In the genomic region with DNA sequence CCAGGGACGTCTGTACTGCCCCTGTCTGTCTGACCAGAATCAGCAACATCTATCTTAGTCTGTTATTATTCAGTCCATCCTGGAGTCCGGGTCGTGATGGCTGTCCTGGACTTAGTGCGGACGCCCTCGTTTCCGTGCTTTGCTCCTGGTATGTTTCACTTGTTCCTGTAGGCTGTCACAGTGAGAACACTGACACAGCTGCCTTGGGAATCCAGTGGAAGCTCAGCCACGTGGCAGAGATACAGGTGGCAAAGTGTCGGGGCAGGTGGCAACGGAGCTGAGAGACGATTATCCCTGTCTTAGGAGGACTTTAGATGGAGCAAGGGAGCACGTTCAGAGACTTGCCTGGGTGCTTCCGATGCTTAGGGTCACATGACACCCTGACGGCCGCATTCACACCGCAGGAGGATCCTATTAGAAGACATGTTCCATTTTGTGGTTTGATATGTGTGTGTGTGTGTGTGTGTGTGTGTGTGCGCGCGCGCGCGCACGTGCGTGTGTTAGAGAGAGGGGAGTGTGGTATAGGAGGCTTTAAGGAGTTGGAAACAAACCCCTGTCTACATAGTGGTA, we compare ENCODE assay signal across 8 mouse cellular contexts. TPM values are rescaled to one million over a fixed set of nuclear protein-coding genes. Genes with fewer than 3 reads are reported as not detected.
DNase-seq lines count a peak whose midpoint lies in the region; ATAC-seq and TF ChIP-seq lines count a peak whose summit lies in the region.

No protein-coding gene starts in this region.

- TF ChIP-seq CTCF in cerebellum, adult 2 months (IDR thresholded peaks at IDR 0.05; ENCODE audit: borderline replicate concordance, insufficient read depth, low read depth, low read length) = no peak

- H3K36me3 ChIP-seq in neural tube, embryonic 11.5 days (ENCODE audit: control insufficient read depth, insufficient read depth, low read length) = no peaks in the 10 kb centered on the region
- no peaks in the 10 kb centered on the region for H3K36me3 ChIP-seq in embryonic facial prominence, embryonic 13.5 days
- H3K36me3 ChIP-seq in limb, embryonic 12.5 days = no peaks in the 10 kb centered on the region
- no peaks in the 10 kb centered on the region for H3K36me3 ChIP-seq in neural tube, embryonic 14.5 days (ENCODE audit: control insufficient read depth, insufficient read depth, low read length)

- 54% methylated on average over 24 of the region's 24 CpGs for WGBS in neural tube, embryonic 11.5 days
- WGBS in embryonic facial prominence, embryonic 13.5 days = 48% methylated on average over 24 of the region's 24 CpGs
- 49% methylated on average over 24 of the region's 24 CpGs for WGBS in limb, embryonic 12.5 days
- 48% methylated on average over 24 of the region's 24 CpGs for WGBS in neural tube, embryonic 14.5 days
- WGBS in cerebellum, adult 2 months = 59% methylated on average over 24 of the region's 24 CpGs

- ATAC-seq in neural tube, embryonic 11.5 days (ENCODE audit: insufficient read depth, low FRiP score, low TSS enrichment) = 0 out of 2 replicates have a peak, but pooled peaks have one; percentile 6
- ATAC-seq in embryonic facial prominence, embryonic 13.5 days (ENCODE audit: insufficient number of reproducible peaks, insufficient read depth, low FRiP score, low TSS enrichment, low read depth) = no peak
- no peak for ATAC-seq in limb, embryonic 12.5 days (ENCODE audit: insufficient number of reproducible peaks, insufficient read depth, low FRiP score, low TSS enrichment, low read depth)
- no peak; the same call in 1 of the 2 replicates for ATAC-seq in neural tube, embryonic 14.5 days (ENCODE audit: low read depth)

- no peak for TF ChIP-seq POLR2A in cerebellum, adult 2 months (IDR thresholded peaks at IDR 0.05; ENCODE audit: borderline replicate concordance, insufficient read depth, low read length)

- no peaks in the 10 kb centered on the region for H3K27me3 ChIP-seq in neural tube, embryonic 11.5 days (ENCODE audit: control insufficient read depth, insufficient read depth, low read length)
- peaks cover 5% of the 10 kb centered on the region for H3K27me3 ChIP-seq in embryonic facial prominence, embryonic 13.5 days
- peaks cover 30% of the 10 kb centered on the region for H3K27me3 ChIP-seq in limb, embryonic 12.5 days
- H3K27me3 ChIP-seq in neural tube, embryonic 14.5 days (ENCODE audit: control insufficient read depth, insufficient read depth, low read length) = no peaks in the 10 kb centered on the region
- H3K27me3 ChIP-seq in cerebellum, adult 2 months (ENCODE audit: control insufficient read depth, insufficient read depth, low read length) = no peaks in the 10 kb centered on the region

- DNase-seq in neural tube, embryonic 11.5 days (ENCODE audit: low spot score) = no peak
- DNase-seq in neural tube, embryonic 10.5 days (ENCODE audit: extremely low spot score, low spot score) = no peak
- DNase-seq in cerebellum, adult 2 months = no peak
- DNase-seq in adrenal gland, adult 2 months = no peak
- no peak for DNase-seq in kidney, postnatal 4 days

- 0 out of 2 replicates have a peak, but pooled peaks cover 3% of the 10 kb centered on the region for H3K4me1 ChIP-seq in neural tube, embryonic 11.5 days (ENCODE audit: control insufficient read depth, insufficient read depth, low read length)
- peaks cover 22% of the 10 kb centered on the region for H3K4me1 ChIP-seq in embryonic facial prominence, embryonic 13.5 days
- H3K4me1 ChIP-seq in limb, embryonic 12.5 days (replicated peaks) = peaks cover 15% of the 10 kb centered on the region
- H3K4me1 ChIP-seq in neural tube, embryonic 14.5 days (ENCODE audit: control insufficient read depth, insufficient read depth, low read length) = 0 out of 2 replicates have a peak, but pooled peaks cover 3% of the 10 kb centered on the region
- no peaks in the 10 kb centered on the region for H3K4me1 ChIP-seq in cerebellum, adult 2 months (ENCODE audit: control insufficient read depth, insufficient read depth, low read length)

- H3K4me2 ChIP-seq in neural tube, embryonic 11.5 days (ENCODE audit: low read depth) = peak overlapping the region; percentile 56
- peak overlapping the region; percentile 63 for H3K4me2 ChIP-seq in embryonic facial prominence, embryonic 13.5 days
- peak overlapping the region; percentile 60 for H3K4me2 ChIP-seq in limb, embryonic 12.5 days
- H3K4me2 ChIP-seq in neural tube, embryonic 14.5 days (ENCODE audit: low read depth, low read length) = peak overlapping the region; percentile 48

- no peak overlapping the region for H3K4me3 ChIP-seq in neural tube, embryonic 11.5 days (ENCODE audit: low read depth, low read length)
- H3K4me3 ChIP-seq in embryonic facial prominence, embryonic 13.5 days = peak overlapping the region; percentile 31
- no peak overlapping the region for H3K4me3 ChIP-seq in limb, embryonic 12.5 days (replicated peaks)
- H3K4me3 ChIP-seq in neural tube, embryonic 14.5 days (ENCODE audit: low read depth, low read length) = peak overlapping the region; percentile 7; the same call in 1 of the 2 replicates
- H3K4me3 ChIP-seq in cerebellum, adult 2 months (replicated peaks; ENCODE audit: insufficient read depth, low read depth, low read length) = no peak overlapping the region

- no peak overlapping the region for H3K9ac ChIP-seq in neural tube, embryonic 11.5 days (ENCODE audit: low read length)
- no peak overlapping the region for H3K9ac ChIP-seq in embryonic facial prominence, embryonic 13.5 days
- no peak overlapping the region for H3K9ac ChIP-seq in limb, embryonic 12.5 days (replicated peaks)
- H3K9ac ChIP-seq in neural tube, embryonic 14.5 days (replicated peaks; ENCODE audit: low read depth, low read length) = no peak overlapping the region

- H3K27ac ChIP-seq in neural tube, embryonic 11.5 days (ENCODE audit: low read depth, low read length) = no peak overlapping the region
- no peak overlapping the region for H3K27ac ChIP-seq in embryonic facial prominence, embryonic 13.5 days
- H3K27ac ChIP-seq in limb, embryonic 12.5 days = no peak overlapping the region
- H3K27ac ChIP-seq in neural tube, embryonic 14.5 days (ENCODE audit: low read depth, low read length) = peak overlapping the region; percentile 45; the same call in 1 of the 2 replicates
- H3K27ac ChIP-seq in cerebellum, adult 2 months (ENCODE audit: insufficient read depth, low read length) = no peak overlapping the region

- H3K9me3 ChIP-seq in neural tube, embryonic 11.5 days (ENCODE audit: control insufficient read depth, low read length) = no peaks in the 10 kb centered on the region
- H3K9me3 ChIP-seq in embryonic facial prominence, embryonic 13.5 days = no peaks in the 10 kb centered on the region
- 0 out of 2 replicates have a peak, but pooled peaks cover 4% of the 10 kb centered on the region for H3K9me3 ChIP-seq in limb, embryonic 12.5 days
- no peaks in the 10 kb centered on the region for H3K9me3 ChIP-seq in neural tube, embryonic 14.5 days (ENCODE audit: control insufficient read depth, low read length)

RNA-seq across cellular contexts. Expression of a gene that starts 38.9 kb away (rescaled TPM):
- polyA plus RNA-seq in neural tube, embryonic 11.5 days (2014; fragmentation: Nextera tagmentation; extraction: Ambion mirVana) = 228 and 238 TPM in 2 replicates
- 161 and 169 TPM in 2 replicates for polyA plus RNA-seq in embryonic facial prominence, embryonic 13.5 days (2015; fragmentation: Nextera tagmentation; extraction: Ambion mirVana)
- polyA plus RNA-seq in limb, embryonic 12.5 days (2016; fragmentation: Nextera tagmentation; extraction: Ambion mirVana) = 231 and 234 TPM in 2 replicates
- polyA plus RNA-seq in neural tube, embryonic 14.5 days (2014; fragmentation: Nextera tagmentation; extraction: Ambion mirVana) = 180 and 203 TPM in 2 replicates
- polyA plus RNA-seq in cerebellum, adult 2 months (2012; rRNA removed) = 64.0 and 68.4 TPM in 2 replicates
- 10 to 100 TPM; 49.8 to 72.7 TPM for total RNA-seq in adrenal gland, adult 2 months (2021)
- polyA plus RNA-seq in adrenal gland, adult 2 months (2012; rRNA removed) = 62.5 and 78.5 TPM in 2 replicates

Comparison
In these comparisons a context has a peak if more than half of its experiments do, and no peak if none do; other contexts are left out.
1. H3K4me3 ChIP-seq: peak in embryonic facial prominence, embryonic 13.5 days (single experiment) and neural tube, embryonic 14.5 days (single experiment); none in neural tube, embryonic 11.5 days (single experiment), limb, embryonic 12.5 days (single experiment) and cerebellum, adult 2 months (single experiment).
2. Peak in every context shown above with its lines, with median percentiles within 50 percentile points of each other: H3K4me2 ChIP-seq.